Mouse (Mus musculus) liver, embryonic 16.5 days (tissue): Measurements from ENCODE around the gene Kcmf1. TPM values are rescaled to one million over a fixed set of nuclear protein-coding genes. Genes with fewer than 3 reads are reported as not detected.

Source experiments
- ATAC-seq: fragments of 200-750 bp; cut with Nextera tagmentation; 2 replicates; pipeline ENCODE4 v1.8.0; 2017; ENCODE audit warnings: low read depth, mild to moderate bottlenecking, moderate number of reproducible peaks, moderate library complexity
- H3K27ac ChIP-seq: fragments of 300-500 bp; sonication (generic); 2 replicates; pipeline ENCODE4 v1.5.1; 2014; ENCODE audit warnings: mild to moderate bottlenecking, low read length
- H3K27me3 ChIP-seq: fragments of 300-500 bp; sonication (generic); 2 replicates; pipeline ENCODE4 v1.6.1; 2014; ENCODE audit warnings: low read depth, low read length, mixed read lengths; ENCODE audit not compliant: control insufficient read depth, insufficient read depth
- H3K36me3 ChIP-seq: fragments of 300-500 bp; sonication (generic); 2 replicates; pipeline ENCODE4 v1.6.1; 2014; ENCODE audit warnings: mild to moderate bottlenecking; ENCODE audit not compliant: control insufficient read depth, insufficient read depth
- H3K4me1 ChIP-seq: fragments of 300-500 bp; sonication (generic); 2 replicates; pipeline ENCODE4 v1.6.1; 2014; ENCODE audit warnings: low read depth, low read length, mixed read lengths; ENCODE audit not compliant: control insufficient read depth
- H3K4me2 ChIP-seq: fragments of 300-500 bp; sonication (generic); 2 replicates; pipeline ENCODE4 v1.6.1; 2014; ENCODE audit warnings: low read depth, low read length, mixed read lengths
- H3K4me3 ChIP-seq: fragments of 300-500 bp; sonication (generic); 2 replicates; pipeline ENCODE4 v1.5.1; 2014; ENCODE audit warnings: low read depth, mild to moderate bottlenecking, low read length
- H3K9ac ChIP-seq: fragments of 300-500 bp; sonication (generic); 2 replicates; pipeline ENCODE4 v1.6.1; 2014; ENCODE audit warnings: low read depth, low read length
- H3K9me3 ChIP-seq: fragments of 300-500 bp; sonication (generic); replicated peaks from 2 replicates; pipeline ENCODE4 v1.6.1; 2016; ENCODE audit warnings: low read length; ENCODE audit not compliant: control insufficient read depth
- WGBS: fragments of 180-500 bp; shearing (Covaris S2); extraction: QIAGEN DNeasy Blood & Tissue Kit; methylation state at CpG from one replicate; pipeline ENCODE4 v1.1.7; 2014; ENCODE audit not compliant: insufficient replicate concordance; 5-methylcytosine and 5-hydroxymethylcytosine counted together
- polyA plus RNA-seq: library from polyadenylated mRNA; unstranded; fragments of >200 nt; fragmentation: Nextera tagmentation; extraction: Ambion mirVana; gene quantifications from 2 replicates; pipeline ENCODE4 v1.2.1, GENCODE M21; 2015

Kcmf1 gene
- polyA plus RNA-seq, 1 experiment from 2014 or later, result 15.0 TPM

DNA sequence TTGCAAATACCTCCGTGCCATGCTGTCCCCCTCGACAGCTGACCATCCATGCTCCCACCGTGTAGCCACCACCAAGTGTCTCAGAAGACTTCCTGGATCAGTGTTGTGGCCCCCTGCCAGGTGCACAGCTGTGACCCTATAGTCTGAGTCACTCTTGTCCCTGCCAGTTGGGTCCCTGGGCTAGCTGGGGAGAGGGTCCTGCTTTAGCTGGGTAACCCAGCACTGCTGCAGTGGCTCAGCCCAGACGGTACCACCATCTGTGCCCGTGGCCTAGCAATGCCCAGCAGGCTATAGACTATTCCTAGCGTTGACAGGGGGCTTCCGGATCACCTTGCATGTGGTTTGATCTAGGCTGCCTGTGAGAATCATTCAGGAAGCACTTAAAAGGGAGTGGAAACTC lies 89.5 kb downstream of the Kcmf1 start:
- Histone ChIP-seq H3K4me1 (no peaks in the 10 kb centered on the region; the same call in 1 of the 2 replicates), H3K27ac (no peak overlapping the region), H3K4me2 (no peak overlapping the region), H3K4me3 (no peak overlapping the region), H3K9me3 (no peaks in the 10 kb centered on the region), H3K27me3 (no peaks in the 10 kb centered on the region), H3K9ac (no peak overlapping the region), H3K36me3 (no peaks in the 10 kb centered on the region)
- ATAC-seq, result 0 out of 2 replicates have a peak, but pooled peaks have one; percentile 22
- WGBS, result 41% methylated on average over 7 of the region's 7 CpGs

DNA sequence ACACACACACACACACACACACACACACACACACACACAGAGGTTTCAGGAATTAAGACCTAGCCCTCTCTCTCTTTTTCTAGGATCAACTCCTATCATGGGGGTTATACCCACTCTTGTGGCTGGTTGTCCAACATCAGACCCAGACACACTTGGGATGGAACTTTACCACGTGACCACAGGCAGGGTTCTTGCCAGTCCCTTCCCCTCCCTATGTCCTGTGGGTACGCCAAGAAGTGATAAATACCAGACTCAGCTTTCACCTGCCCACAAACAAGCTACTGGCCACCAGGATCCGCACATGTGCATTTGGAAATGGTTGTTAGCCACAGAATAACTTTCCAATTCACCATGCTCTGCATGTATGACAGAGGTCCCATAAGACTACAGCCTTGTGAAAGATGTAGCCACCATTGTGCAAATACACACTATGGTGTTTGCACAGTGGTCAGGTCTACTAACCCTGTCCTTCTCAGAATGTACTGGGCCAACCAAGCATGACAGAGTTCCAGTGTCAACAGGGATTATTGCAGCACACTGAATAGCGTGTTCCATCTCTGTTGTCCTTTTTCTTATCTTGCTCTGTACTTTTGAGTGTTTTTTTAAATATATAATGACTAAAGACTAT lies 90.1 kb downstream of the Kcmf1 start:
- Histone ChIP-seq H3K27ac (no peak overlapping the region), H3K36me3 (no peaks in the 10 kb centered on the region), H3K4me2 (no peak overlapping the region), H3K4me3 (no peak overlapping the region), H3K9ac (no peak overlapping the region), H3K4me1 (no peaks in the 10 kb centered on the region; the same call in 1 of the 2 replicates), H3K27me3 (no peaks in the 10 kb centered on the region), H3K9me3 (no peaks in the 10 kb centered on the region)
- 40% methylated on average over 4 of the region's 4 CpGs for WGBS
- ATAC-seq, result peak; percentile 93

DNA sequence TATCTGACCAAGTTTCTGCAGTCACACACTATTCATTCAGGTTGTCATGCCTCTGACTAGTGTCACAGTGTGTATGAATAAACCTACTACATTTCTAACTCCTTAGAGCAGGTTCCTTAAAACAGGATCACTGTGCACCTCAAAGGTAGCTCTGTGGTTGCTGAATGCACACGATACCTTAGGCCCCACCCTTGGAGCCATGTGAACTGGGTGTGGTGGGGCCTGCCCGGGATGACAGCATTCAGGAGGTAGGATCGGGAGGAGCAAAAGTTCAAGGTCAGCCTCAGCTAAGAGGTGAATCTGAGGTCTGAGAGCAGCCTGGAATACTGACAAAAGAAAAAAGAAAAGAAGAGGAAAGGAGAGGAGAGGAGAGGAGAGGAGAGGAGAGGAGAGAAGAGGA lies 91.4 kb downstream of the Kcmf1 start:
- Histone ChIP-seq H3K4me3 (no peak overlapping the region), H3K9ac (no peak overlapping the region), H3K27me3 (no peaks in the 10 kb centered on the region), H3K4me2 (no peak overlapping the region), H3K9me3 (no peaks in the 10 kb centered on the region), H3K36me3 (no peaks in the 10 kb centered on the region), H3K4me1 (no peaks in the 10 kb centered on the region; the same call in 1 of the 2 replicates), H3K27ac (no peak overlapping the region)
- no peak for ATAC-seq
- WGBS, result 42% methylated on average over 3 of the region's 3 CpGs

DNA sequence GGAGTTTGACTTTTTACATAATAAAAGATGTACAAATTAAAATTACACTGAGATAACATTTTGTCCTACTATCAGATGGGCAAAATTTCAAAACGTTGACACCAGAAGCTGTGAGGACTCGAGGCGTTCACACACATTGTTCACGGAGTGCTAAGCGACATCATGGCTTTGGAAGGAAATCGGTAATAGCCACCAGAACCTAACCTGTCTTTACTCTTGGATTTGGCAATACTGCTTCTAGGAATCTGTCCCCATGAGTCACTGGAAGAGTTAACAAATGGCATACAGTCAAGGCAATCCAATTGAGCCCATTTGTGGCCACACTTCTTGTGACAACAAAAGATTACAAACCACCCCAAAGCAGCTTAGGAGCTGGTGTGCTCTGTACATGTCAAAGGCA lies 96.1 kb downstream of the Kcmf1 start:
- Histone ChIP-seq H3K27me3 (no peaks in the 10 kb centered on the region), H3K27ac (no peak overlapping the region), H3K9me3 (no peaks in the 10 kb centered on the region), H3K4me2 (no peak overlapping the region), H3K4me1 (no peaks in the 10 kb centered on the region), H3K36me3 (no peaks in the 10 kb centered on the region), H3K4me3 (no peak overlapping the region), H3K9ac (no peak overlapping the region)
- ATAC-seq, result no peak
- 70% methylated on average over 6 of the region's 6 CpGs for WGBS

DNA sequence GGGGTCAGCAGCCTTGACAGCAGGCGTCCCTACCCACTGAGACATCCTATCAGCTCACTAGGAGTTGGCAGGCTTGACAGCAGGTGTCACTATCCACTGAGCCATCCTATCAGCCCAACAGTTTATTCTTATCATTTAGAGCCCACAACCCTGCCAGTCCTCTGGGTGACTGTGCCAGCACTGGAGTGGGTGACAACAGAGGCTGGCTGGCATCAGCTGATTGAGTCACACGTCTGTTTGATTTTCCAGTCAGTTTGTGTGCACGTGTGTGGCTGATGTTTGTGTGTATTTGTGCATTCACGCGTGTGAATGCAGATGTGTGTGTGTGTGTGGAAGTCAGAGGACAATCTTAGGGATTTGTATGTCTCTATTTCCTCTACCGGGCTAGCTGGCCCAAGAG lies 97.7 kb downstream of the Kcmf1 start:
- Histone ChIP-seq H3K27ac (no peak overlapping the region), H3K4me1 (no peaks in the 10 kb centered on the region), H3K9ac (no peak overlapping the region), H3K27me3 (no peaks in the 10 kb centered on the region), H3K4me3 (no peak overlapping the region), H3K4me2 (no peak overlapping the region), H3K36me3 (no peaks in the 10 kb centered on the region), H3K9me3 (no peaks in the 10 kb centered on the region)
- no peak for ATAC-seq
- 60% methylated on average over 6 of the region's 6 CpGs for WGBS

DNA sequence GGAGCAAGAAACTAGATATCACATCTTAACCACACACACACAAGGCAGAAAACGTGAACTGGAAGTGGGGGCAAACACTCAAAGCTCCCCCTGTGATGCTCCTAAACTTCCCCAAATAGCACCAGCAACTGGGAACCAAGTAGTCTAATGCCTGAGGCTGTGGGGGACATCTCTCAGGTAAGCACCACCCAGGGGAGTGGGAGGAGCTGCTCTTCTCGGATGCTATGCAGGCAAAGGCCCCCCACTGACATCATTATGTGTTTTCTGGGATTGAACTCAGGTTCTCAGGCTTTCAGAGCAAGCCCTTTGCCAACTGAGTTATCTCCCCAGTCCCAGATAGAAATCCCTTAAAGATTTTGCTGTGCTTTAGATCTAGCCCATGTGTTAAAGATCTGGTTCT lies 99.1 kb downstream of the Kcmf1 start:
- no peaks in the 10 kb centered on the region for H3K27me3 ChIP-seq
- no peak overlapping the region for H3K27ac ChIP-seq
- H3K9me3 ChIP-seq, result no peaks in the 10 kb centered on the region
- H3K4me1 ChIP-seq, result no peaks in the 10 kb centered on the region
- H3K9ac ChIP-seq, result no peak overlapping the region
- 15% methylated on average over 2 of the region's 2 CpGs for WGBS
- ATAC-seq, result no peak
- no peak overlapping the region for H3K4me3 ChIP-seq
- no peaks in the 10 kb centered on the region for H3K36me3 ChIP-seq
- H3K4me2 ChIP-seq, result no peak overlapping the region

DNA sequence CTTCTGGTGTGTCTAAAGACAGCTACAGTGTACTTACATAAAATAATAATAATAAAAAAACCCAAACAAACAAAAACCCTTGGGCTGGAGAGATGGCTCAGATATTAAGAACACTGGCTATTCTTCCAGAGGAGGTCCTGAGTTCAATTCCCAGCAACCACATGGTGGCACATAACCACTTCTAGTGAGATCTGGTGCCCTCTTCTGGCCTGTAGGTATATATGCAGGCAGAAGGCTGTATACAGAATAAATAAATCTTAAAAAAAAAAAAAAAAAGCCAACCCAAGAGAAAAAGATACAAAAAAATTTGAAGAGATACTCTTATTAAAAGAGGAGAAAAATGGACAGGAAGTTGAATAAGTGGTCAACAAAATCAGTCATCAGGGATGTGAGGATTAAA lies 102.0 kb downstream of the Kcmf1 start:
- Histone ChIP-seq H3K4me1 (no peaks in the 10 kb centered on the region), H3K27ac (no peak overlapping the region)
- no peak for ATAC-seq

DNA sequence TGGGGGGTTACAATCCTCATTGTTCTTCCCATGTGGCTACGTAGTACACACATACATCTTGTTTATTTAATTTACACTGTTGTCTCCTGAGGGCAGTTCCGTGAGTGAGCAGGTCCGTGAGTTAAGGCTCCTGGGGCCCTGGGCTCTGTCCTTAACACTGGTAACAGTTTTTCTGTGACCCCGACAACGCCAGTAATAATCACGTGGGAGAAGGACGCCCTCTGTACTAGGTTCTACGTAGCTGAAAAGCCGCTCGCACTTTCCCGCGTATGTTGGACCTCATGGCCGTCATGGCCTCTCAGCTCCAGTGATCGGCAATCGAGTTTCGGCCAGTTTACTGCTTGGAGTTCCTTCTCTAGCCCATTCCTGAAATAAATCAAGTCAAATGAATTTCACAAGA lies 104.3 kb downstream of the Kcmf1 start:
- H3K4me3 ChIP-seq, result no peak overlapping the region
- no peak overlapping the region for H3K27ac ChIP-seq
- 62% methylated on average over 16 of the region's 16 CpGs for WGBS
- no peak overlapping the region for H3K4me2 ChIP-seq
- no peaks in the 10 kb centered on the region for H3K4me1 ChIP-seq
- H3K9me3 ChIP-seq, result no peaks in the 10 kb centered on the region
- no peak for ATAC-seq
- H3K27me3 ChIP-seq, result peaks cover 2% of the 10 kb centered on the region
- no peak overlapping the region for H3K9ac ChIP-seq
- H3K36me3 ChIP-seq, result no peaks in the 10 kb centered on the region

More for the DNA sequence above, 102.0 kb downstream of the Kcmf1 start:
- Histone ChIP-seq H3K36me3 (no peaks in the 10 kb centered on the region), H3K4me2 (no peak overlapping the region), H3K9ac (no peak overlapping the region), H3K4me3 (no peak overlapping the region), H3K9me3 (no peaks in the 10 kb centered on the region), H3K27me3 (no peaks in the 10 kb centered on the region)

DNA sequence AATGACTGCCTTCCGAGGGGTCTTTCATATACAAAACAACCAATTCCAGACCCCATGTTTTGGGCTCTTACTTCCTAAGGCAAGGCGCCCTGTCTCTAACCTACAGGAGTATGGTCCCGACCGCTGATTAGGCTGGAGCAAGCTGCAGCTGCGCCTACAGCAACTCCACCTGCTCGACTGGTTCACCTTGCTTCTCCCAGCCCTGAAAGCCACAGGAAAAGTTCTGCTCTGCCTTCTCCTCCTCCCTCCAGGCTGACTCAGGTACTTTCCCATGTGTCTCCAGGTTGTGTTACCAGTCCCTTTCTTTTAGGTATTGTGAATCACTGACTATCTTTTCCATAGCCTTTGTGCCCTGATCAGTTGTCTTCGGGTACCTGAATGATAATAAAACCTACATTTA lies 104.9 kb downstream of the Kcmf1 start:
- WGBS, result 47% methylated on average over 7 of the region's 7 CpGs
- no peak overlapping the region for H3K4me2 ChIP-seq
- no peak for ATAC-seq
- no peaks in the 10 kb centered on the region for H3K9me3 ChIP-seq
- no peak overlapping the region for H3K4me3 ChIP-seq
- no peaks in the 10 kb centered on the region for H3K36me3 ChIP-seq
- no peak overlapping the region for H3K27ac ChIP-seq
- no peak overlapping the region for H3K9ac ChIP-seq
- H3K27me3 ChIP-seq, result peaks cover 7% of the 10 kb centered on the region
- no peaks in the 10 kb centered on the region for H3K4me1 ChIP-seq
